Mouse (Mus musculus) spleen, adult 18-20 months (tissue): Measurements from ENCODE around the gene Eif4g1.
A peak's percentile ranks its signal among the peaks of the same experiment; 100 is the strongest.

Experiments
- DNase-seq, 2 experiments: peaks; one replicate each; pipeline ENCODE4 v3.0.0; 2022; ENCODE audit warnings: mixed read lengths in 2 of 2

The Eif4g1 gene

DNA sequence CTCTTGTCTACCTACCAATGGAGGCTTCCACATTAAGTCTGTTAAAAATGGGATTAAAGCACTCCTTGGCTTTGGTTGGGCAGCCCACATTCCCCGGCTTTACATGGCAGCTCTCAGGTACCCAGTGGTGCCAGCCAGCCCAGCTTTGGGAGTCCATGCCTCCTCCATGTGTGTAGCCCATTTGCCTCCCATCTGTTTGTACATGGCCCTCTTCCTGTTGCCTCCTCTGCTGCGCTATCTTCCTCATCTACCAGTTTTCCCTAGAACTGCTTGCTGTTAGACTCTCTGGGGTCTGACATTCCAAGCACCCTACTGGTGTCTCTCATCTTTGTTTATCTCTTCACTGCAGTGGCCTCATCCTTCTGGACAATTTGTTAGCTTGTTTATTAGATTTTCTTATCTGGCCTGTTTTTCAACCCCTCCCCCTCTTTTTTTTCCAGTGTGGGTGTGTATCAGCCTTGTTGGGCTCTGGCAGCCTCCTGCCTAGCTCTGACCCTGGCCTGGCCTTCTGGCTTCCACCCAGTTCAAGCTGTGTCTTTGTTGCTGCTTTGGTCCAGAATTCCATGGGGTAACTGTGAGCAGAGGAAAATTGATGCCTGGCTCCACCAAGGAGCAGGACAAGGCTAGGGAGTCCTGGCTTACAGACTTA is 38.4 kb downstream of the Eif4g1 start:
- no peak for DNase-seq

GRCm38 (mm10) chr16:20708220-20708938 is 40.3 kb downstream of the Eif4g1 start:
- DNase-seq = no peak

DNA sequence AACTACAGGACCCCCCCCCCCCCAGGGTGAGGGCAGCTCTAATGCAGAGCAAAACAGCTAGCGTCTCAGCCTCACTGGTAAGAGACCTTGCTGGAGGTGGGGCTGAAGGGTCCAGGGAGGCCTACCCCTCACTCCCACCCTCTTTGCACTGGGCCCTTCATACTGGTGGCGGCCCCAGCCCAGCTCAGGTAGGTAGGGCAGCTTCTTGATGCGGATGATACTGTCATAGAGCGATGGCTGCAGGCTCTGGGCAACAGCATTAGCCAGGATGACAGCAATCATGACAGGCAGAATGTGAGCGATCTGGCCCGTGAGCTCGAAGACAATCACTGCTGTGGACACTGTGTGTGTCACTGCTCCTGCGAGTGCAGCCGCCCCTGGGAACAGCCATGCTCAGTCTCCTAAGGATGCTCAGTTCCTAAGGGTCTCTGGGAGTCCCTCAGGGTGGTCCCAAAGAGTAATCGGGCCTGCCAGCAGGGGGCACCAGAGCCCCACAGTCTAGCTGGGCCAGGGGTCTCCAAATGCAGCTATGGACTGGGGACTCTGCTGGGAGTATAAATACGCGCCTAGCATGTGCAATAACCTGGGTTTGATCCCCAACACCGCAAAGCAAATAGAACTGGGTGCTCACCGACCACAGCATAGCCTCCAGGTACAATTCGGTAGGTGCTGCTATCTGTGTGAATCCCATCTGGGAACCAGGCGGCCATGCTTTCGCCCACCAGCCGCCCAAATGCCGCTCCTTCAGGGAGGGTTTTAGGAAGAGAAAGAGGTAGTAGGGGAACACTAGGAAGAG is 41.0 kb downstream of the Eif4g1 start:
- peak in 1 of 2 experiments; percentile 61 for DNase-seq

DNA sequence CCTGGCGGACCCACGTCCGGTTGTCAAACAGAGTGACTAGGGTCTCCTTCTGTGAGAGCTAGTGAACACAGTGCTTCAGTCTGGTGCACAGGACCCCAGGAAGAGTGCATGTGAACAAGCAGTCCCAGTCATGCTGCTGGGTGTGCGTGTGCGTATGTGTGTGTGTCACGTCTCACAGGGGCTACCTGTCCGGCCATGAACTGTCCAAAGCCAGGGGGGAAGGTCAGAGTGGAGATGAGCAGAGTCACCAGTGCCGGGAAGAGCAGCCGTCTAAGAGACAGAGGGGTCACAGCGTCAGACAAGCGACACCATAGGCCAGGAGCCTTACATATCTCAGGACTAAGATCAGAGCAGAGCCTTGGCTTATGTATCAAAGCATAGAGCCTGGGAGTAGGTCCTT is 42.3 kb downstream of the Eif4g1 start:
- no peak for DNase-seq

DNA sequence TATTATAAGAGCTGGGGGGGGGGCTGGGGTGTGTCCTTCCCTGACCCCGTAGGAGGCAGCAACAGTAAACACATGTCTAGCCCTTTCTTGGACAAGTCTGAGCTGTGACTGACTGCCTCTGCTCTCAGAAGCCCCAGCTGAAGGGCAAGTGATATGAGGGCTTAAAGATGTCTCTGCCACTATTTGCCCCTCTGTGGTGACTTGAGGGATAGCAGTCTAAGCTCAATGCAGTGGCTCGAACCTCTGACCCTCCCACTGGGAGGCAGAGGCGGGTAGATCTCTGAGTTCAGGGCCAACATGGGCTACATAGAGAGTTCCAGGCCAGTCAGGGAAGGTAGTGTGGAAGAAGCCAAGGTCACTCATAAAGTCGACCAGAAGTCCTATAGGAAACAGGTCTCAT is 42.7 kb downstream of the Eif4g1 start:
- DNase-seq = no peak

DNA sequence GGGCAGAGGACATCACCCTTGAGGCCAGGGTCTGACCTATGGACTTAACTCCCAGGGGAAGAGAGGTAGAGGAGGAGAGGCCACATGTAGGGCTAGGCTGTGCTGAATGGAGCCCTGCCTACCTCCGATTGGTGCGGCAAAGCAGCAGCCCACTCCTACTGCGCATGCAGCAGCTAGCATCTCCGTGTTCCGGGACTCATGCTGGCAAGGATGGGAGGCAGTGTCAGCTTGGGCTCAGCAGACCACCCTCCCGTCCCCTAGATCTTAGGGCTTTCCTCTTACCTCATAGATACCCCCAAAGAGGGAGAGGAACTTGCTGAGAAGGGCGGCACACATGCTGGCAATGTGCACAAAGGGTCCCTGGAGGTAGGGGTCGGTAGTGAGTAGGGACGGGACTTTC is 44.1 kb downstream of the Eif4g1 start:
- no peak for DNase-seq

GRCm38 (mm10) chr16:20712889-20713288 is 44.8 kb downstream of the Eif4g1 start:
- no peak for DNase-seq

DNA sequence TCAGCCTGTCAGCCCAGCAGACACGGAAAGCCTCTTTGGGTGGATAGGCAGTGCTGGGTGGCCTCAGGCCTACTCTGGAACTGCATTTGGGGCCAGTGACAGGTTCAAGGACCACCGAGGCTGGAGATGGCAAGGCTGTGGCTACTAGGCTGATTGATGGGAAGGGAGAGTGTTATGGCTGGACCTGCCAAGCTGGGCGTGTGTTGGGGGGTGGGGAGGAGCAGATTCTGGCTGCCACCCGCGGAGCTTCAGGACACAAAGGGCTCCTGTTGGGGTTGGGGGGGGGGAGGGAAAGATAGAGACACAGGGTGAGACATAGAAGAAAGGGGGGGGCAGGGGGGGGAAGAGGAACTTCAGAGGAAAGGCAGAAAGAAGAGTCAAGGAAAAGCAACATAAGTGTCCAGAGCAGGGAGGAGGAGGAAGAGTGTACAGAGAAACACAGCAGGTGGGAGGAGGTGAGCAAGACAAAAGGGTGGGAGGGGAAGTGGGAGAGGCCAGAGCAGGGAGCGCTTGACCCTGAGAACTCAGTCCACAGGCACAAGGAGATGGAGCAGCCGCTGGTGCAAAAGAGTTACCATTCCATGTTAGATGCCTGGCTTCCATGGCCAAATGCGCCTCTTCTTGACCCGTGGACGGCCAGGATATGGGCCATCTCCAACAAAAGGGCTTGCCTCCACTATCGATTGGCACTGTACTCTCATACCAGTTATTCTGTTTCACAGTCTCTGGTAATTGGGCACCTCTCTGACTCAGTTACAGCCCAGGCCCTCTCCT is 46.4 kb downstream of the Eif4g1 start:
- DNase-seq = no peak

- no peak for DNase-seq
Observed at GRCm38 (mm10) chr16:20715161-20715560, 47.0 kb downstream of the Eif4g1 start.

- DNase-seq = no peak
Observed at GRCm38 (mm10) chr16:20715566-20715965, 47.5 kb downstream of the Eif4g1 start.

- DNase-seq = peak; percentile 44 to 73
Observed at GRCm38 (mm10) chr16:20715976-20716840, 48.1 kb downstream of the Eif4g1 start.

DNA sequence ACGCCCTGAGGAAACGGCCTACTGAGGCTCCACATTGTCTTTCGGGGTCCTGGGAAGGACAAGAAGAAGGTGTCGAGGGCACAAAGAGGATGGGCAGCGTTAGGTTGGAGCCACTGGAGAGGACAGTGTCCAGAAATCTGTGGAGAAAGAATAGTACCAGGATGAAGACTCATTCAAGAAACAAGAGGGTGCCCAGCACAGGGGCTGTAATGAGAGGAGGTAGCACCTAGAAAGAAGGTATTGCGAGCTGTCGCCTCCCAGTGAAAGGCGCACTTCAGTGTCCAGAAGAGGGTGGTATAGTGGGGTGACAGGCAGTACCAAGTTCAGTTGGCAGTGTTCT is 48.7 kb downstream of the Eif4g1 start:
- peak in 1 of 2 experiments; percentile 22 for DNase-seq

DNA sequence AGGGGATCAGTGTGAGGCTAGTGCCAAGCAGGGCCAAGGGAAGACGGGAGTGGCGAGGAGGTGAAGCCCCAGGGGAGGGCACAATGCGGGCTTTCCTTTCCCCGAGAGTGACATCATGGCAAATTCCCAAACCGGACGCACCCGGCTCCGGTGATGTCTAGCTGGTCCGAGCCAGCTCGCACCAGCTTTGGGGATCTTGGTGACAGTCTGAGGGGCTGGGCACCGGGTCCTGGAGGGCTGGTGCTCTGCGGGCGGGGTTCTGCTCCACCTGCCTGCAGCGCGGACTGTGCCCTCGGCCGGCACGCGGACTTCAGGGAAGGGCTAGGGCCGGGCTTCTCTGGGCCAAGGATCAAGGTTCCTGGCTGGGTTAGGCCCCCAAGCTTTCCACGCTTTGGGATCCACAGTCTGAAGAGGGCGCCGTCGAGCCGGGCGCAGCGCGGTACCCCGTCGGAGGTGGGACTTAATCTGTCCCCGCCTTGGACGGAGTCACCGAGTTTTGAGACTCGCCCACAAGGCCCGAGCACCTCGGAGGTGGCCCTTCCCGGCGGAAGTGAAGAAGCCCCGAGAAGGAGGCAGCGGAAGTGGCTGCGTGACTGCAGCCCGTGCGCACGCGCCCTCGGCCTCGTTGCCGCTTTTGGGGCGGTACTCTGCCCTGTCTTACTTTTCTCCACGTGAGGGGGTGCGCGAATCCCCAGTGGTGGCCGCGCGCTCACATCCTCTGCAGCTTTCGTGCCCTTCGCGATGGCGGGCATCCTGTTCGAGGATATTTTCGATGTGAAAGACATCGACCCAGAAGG is 49.3 kb downstream of the Eif4g1 start, which contains the start of the genes Polr2h and Clcn2:
Gene Polr2h, plus strand, starts transcription at position 485 of the 797 bp plus-strand sequence.
Gene Clcn2, minus strand, starts transcription at position 566 of the 797 bp plus-strand sequence.
- DNase-seq = peak; percentile 95 to 96

- DNase-seq = no peak
Observed at GRCm38 (mm10) chr16:20717978-20718670, 50.0 kb downstream of the Eif4g1 start.

DNA sequence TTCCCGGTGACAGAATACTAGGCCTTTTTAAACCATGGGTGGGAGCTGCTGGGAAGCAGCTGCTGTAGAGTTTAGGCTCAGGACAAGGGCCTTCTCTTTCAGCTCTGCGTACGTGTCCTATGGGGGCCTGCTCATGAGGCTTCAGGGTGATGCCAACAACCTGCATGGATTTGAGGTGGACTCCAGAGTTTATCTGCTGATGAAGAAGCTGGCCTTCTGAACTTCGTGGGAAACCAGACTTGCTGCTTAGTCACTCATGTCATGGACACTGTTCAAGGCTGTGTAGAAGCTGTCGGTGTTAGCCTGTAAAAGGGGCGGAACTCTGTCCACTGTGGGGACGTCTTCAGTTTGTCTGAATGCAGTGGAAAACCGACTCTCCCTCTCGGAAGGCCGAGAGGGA is 53.7 kb downstream of the Eif4g1 start:
- no peak for DNase-seq

GRCm38 (mm10) chr16:20722736-20723135 is 54.6 kb downstream of the Eif4g1 start:
- DNase-seq = no peak

DNA sequence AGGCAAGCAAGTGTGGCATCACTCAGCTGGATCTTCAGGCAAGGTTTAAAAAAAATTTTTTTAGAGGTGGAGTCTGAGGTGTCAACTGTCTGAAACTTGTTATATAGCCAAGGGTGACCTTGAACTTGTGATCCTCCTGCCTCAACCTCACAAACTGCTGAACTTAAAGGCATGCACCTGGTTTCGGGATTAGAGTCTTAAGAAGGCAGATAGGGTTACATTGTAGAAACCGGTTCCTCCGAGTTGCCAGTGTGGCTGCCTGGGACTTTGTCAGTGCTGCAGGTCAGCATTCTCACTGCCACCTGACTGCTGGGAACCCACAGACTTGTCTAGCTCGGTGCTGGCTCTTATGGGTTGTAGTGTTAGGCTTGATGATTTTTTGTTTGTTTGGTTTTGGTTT is 55.1 kb downstream of the Eif4g1 start:
- DNase-seq = no peak

- DNase-seq = no peak
Observed at GRCm38 (mm10) chr16:20724338-20724748, 56.2 kb downstream of the Eif4g1 start.

DNA sequence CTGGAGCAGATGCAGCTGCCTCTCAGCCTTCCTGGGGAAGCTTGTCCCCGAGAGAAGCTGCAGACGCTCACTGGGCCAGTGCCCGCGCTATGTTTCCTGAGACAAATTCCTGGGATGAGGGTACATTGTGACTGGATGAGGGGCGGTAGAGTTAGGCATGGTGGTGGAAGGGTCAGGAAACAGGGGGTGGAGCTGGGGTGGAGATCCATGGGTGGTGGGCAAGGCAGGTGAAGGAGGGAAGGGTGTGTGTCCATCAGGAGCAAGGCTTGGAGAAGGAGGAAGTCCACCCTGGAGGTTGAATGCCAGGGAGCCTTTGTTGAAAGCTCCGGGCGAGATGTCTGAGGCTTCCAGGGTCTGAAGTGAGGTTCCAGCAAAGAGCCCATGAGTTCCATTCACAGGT is 57.2 kb downstream of the Eif4g1 start:
- DNase-seq = no peak

DNA sequence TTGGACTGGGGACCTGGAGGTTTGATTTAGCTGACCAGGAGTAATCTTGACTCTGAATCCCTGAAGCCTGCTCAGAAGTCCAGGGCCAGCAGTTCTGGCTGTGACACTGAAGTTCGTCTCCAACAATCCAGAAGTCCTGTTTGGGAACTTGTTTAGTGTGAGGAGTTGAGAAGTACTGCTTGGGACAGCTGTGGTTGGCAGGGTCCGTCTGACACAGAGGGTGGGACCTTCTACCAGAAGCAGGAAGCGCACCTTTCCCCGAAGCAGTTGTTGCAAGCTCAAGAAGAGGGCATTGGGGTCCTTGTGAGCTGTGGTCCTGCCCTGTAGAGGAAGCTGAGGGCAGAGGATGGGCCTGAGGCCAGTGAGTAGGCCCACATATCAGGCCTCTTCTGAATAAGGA is 57.6 kb downstream of the Eif4g1 start:
- DNase-seq = no peak
